Mouse (Mus musculus) bone marrow, adult 2 months (tissue): ENCODE results near the gene Rab36. TPM values are rescaled to one million over a fixed set of nuclear protein-coding genes. Genes with fewer than 3 reads are reported as not detected.

Experiments
- H3K27ac ChIP-seq: fragments of 200-500 bp; 2 replicates; pipeline ENCODE4 v1.5.1; 2012; ENCODE audit warnings: low read depth, mild to moderate bottlenecking, control low read depth, inconsistent platforms, low read length; ENCODE audit not compliant: control insufficient read depth, poor library complexity, insufficient read depth
- H3K4me1 ChIP-seq: fragments of 200-500 bp; 2 replicates; pipeline ENCODE4 v1.6.1; 2011; ENCODE audit warnings: low read length; ENCODE audit not compliant: control insufficient read depth, insufficient read depth
- H3K4me3 ChIP-seq: fragments of 200-500 bp; replicated peaks from 2 replicates; pipeline ENCODE3; 2011; ENCODE audit warnings: mild to moderate bottlenecking, low read depth, low read length, control low read depth; ENCODE audit not compliant: control insufficient read depth
- CTCF ChIP-seq: fragments of 200-500 bp; IDR thresholded peaks from 2 replicates; pipeline ENCODE4 v1.5.1; 2011; ENCODE audit warnings: low read length, control low read depth; ENCODE audit not compliant: control insufficient read depth, insufficient read depth
- POLR2A ChIP-seq: fragments of 200-500 bp; IDR thresholded peaks from 2 replicates; pipeline ENCODE4 v1.6.1; 2011; ENCODE audit warnings: low read depth, mild to moderate bottlenecking, control low read depth, low read length, borderline replicate concordance; ENCODE audit not compliant: control insufficient read depth
- WGBS: fragments of 180-500 bp; shearing (Covaris S2); methylation state at CpG from one replicate; pipeline ENCODE4 v1.1.7; 2018; 5-methylcytosine and 5-hydroxymethylcytosine counted together
- polyA plus RNA-seq: library from polyadenylated mRNA; stranded (reverse); fragments of >200 nt; gene quantifications from 2 replicates; pipeline ENCODE4 v1.2.4, GENCODE M21; 2011; ENCODE audit warnings: low replicate concordance; ENCODE audit not compliant: missing spikeins, insufficient read depth, insufficient read length

Gene Rab36
- polyA plus RNA-seq, 1 experiment = 9.9 TPM

GRCm38 (mm10) chr10:75091478-75092152 lies 54.8 kb downstream of the Rab36 start:
- WGBS = 68% methylated on average over 10 of the region's 10 CpGs
- no peaks in the 10 kb centered on the region; the same call in 1 of the 2 replicates for H3K4me1 ChIP-seq
- no peak overlapping the region for H3K27ac ChIP-seq
- no peak for TF ChIP-seq CTCF
- H3K4me3 ChIP-seq = no peak overlapping the region

- 62% methylated on average over 22 of the region's 22 CpGs for WGBS
- Histone ChIP-seq H3K4me1 (peaks cover 1% of the 10 kb centered on the region), H3K27ac (no peak overlapping the region), H3K4me3 (no peak overlapping the region)
- no peak for TF ChIP-seq CTCF
- no peak for TF ChIP-seq POLR2A
Measured at GRCm38 (mm10) chr10:75093252-75093987, 56.6 kb downstream of the Rab36 start.

GRCm38 (mm10) chr10:75094338-75094737 lies 57.5 kb downstream of the Rab36 start:
- WGBS = 95% methylated on average over 1 of the region's 1 CpGs
- Histone ChIP-seq H3K27ac (no peak overlapping the region), H3K4me3 (no peak overlapping the region), H3K4me1 (peaks cover 1% of the 10 kb centered on the region)
- no peak for TF ChIP-seq POLR2A
- TF ChIP-seq CTCF = no peak

GRCm38 (mm10) chr10:75095216-75095615 lies 58.4 kb downstream of the Rab36 start:
- Histone ChIP-seq H3K4me3 (no peak overlapping the region), H3K27ac (no peak overlapping the region), H3K4me1 (peaks cover 1% of the 10 kb centered on the region)
- WGBS = 88% methylated on average over 7 of the region's 7 CpGs
- TF ChIP-seq CTCF (no peak), POLR2A (no peak)

GRCm38 (mm10) chr10:75098446-75099183 lies 61.8 kb downstream of the Rab36 start:
- Histone ChIP-seq H3K4me1 (peaks cover 3% of the 10 kb centered on the region; the same call in 1 of the 2 replicates), H3K27ac (no peak overlapping the region), H3K4me3 (no peak overlapping the region)
- WGBS = 64% methylated on average over 10 of the region's 10 CpGs
- no peak for TF ChIP-seq CTCF
- no peak for TF ChIP-seq POLR2A

GRCm38 (mm10) chr10:75100298-75100697 lies 63.4 kb downstream of the Rab36 start:
- Histone ChIP-seq H3K27ac (no peak overlapping the region), H3K4me3 (no peak overlapping the region), H3K4me1 (peaks cover 8% of the 10 kb centered on the region)
- TF ChIP-seq CTCF (no peak), POLR2A (no peak)
- 86% methylated on average over 7 of the region's 7 CpGs for WGBS

GRCm38 (mm10) chr10:75103502-75103901 lies 66.6 kb downstream of the Rab36 start:
- H3K27ac ChIP-seq = no peak overlapping the region
- TF ChIP-seq CTCF (no peak), POLR2A (no peak)
- WGBS = 31% methylated on average over 2 of the region's 2 CpGs
- no peak overlapping the region for H3K4me3 ChIP-seq
- peaks cover 9% of the 10 kb centered on the region for H3K4me1 ChIP-seq

Other genes starting within 250 kb of the Rab36 start
- gene Gnaz, start 69.9 kb upstream of the Rab36 start, polyA plus RNA-seq = 11.6 and 20.9 TPM in 2 replicates
- gene Rsph14, start 4.5 kb upstream of the Rab36 start, polyA plus RNA-seq = not detected in 2 replicates
- 10.9 and 26.6 TPM in 2 replicates for gene Bcr, start 23.5 kb downstream of the Rab36 start, polyA plus RNA-seq
- 6.8 and 10.4 TPM in 2 replicates for gene Specc1l, start 175.0 kb downstream of the Rab36 start, polyA plus RNA-seq